Mouse (Mus musculus): ENCODE measurements around the gene Nipal1.

Gene Nipal1

DNA sequence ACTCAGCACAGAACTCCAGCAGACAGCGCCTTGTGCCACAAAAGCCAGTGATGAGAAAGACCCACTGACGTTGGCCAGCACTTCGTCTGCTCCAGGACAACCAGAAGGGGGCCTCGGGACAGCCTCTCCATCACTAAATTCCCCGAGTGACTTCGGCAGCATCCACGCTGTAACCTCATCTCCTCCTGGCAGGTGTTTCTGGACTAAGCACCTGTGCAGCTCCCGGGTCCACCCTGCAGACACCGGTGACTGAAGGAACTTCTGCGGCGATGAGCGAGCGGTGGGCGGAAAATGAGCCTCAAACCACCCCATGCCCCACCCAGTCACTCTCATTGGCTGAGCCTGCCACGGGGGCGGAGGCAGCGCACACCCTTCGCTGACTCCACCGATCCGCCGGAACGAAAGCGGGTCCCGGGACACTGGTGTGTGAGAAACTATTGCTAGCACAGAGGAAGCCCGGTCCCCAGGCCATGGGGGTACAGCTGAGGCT lies at the start of gene Nipal1:
Gene Nipal1, plus strand, starts transcription at position 378 of the 490 bp plus-strand sequence.
- peak; percentile 41 to 68 for DNase-seq

DNA sequence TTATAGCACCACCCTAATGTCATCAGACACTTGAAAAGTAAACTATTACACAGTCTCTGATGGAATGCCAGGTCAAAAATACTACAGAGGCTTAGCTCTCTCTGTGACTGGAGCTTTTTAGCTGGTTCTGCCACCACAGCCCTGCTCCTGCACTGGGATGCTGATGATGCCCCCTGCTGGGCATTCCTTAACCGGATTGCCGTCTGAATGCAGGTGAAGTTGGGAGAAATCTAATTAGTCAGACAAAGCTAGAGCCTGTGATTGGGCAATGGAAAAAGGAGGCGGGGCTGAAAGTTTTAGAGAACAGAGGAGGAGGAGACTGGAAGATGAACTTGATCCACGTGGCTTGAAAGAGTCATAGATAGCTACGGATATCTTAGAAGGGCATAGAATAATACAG lies 46.6 kb upstream of the Nipal1 start:
- peak; percentile 80 to 89 for DNase-seq

DNA sequence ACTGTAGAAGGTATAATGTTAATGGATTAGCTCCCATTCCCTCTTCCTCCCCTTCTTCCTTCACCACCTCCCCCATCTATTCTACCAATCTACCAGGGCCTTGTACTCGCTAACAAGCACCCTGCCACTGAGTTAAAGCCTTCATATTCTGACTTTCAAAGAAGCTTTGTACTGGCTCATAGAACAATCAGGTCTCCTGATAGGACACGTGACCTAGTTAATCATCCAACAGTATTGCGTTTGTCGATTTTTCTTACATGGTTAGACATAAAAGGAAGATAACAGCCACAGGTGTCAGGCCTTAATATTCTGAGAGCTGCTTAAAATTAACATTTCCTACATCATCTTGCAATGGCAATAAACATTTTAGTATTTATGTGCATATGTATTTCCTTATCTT lies 44.5 kb upstream of the Nipal1 start:
- no peak for DNase-seq

DNA sequence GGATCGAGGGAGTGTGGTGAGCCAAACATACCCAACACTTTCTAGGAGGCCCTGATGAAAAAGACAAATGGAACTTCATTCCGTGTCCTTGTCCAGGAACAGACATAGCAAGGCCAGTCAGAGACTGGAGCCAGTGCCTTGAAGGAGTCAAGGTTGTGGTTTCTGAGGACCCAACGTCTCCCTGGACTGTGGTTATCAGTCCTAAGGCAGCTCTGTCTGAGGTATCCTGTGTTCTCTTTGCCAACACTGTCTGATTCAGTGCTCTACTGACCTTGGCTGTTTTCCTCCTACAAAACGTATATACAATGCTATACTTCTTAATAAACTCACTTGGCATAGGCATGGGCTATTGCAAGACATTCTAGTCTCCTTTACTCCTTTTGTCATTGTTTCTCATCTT lies 30.2 kb upstream of the Nipal1 start:
- DNase-seq: no peak

DNA sequence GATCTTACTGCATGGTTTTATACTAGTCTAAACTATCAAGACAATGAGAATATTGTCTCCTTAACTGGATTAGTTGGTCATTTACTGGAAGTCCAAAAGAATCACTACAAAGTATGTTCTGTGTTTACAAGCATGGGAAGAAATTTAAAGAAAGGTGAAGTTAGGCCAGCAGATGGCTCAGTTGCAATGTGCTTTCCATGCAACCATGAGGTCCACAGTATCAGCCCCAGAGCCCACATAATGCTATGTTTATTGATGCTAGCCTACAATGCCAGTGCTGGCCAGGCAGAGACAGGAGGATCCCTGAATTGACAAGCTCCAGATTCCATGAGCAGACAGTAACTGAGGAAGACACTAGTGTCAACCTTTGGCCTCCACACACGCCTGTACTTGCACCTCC lies 26.6 kb upstream of the Nipal1 start:
- no peak for DNase-seq

DNA sequence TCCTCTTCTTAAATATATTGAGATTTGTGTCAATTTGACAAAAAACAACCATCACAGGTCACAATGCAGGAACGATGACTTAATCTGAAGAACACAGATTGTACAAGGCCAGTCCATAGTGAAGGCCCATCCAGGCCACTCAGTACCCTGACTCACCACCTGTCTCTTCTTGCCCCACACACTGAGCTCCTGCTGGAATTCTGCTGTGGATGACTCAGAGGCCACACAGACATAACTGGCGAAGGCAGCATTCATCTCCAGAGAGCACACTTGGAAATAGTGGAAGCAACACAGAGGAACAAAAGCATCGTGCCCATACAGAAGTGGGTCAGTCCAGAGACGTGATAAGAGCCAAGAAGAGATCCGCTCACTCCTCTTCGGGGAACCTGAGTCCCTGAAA lies 17.6 kb upstream of the Nipal1 start:
- DNase-seq: no peak

DNA sequence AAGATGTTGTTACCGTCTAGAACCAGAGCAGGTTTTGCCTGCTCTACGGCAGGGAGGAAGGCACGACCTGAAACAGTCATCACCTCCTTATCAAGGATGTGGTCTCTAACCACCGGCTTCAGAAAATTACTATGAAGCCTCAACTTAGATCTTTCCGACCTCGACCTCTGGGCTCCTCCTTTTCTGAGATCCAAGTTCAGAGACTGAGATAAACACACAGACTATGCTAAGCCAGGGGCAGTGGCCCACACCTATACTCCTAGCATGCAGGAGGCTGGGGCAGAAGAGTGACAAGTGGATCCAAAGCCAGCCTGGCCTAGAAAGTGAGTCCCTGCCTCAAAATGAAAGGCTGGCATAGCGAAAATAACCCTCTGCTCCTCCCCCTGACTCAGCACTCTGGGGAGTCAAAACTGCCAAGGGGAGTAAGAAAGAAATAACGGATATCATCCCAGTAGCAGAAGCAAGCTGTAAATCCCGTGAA lies 12.8 kb upstream of the Nipal1 start:
- no peak for DNase-seq

DNA sequence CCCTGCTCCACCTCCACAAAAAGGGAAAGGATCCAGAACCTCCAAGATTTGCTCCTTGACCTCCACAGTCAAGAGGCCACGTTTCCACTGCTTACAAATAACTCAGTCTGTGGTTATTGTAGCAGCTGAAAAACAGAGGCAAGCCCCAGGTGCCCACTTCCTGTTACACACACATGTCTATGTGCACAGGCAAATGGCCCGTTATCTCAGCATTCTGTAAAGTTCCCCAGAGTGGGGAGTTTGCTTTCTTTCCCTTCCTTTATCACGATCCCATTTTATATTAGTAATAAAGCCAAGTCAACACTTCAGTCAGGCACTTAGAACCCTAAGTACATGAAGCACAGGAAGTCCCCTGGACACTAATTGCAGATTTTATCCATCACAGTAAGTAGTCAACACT lies 11.5 kb upstream of the Nipal1 start:
- DNase-seq: no peak

DNA sequence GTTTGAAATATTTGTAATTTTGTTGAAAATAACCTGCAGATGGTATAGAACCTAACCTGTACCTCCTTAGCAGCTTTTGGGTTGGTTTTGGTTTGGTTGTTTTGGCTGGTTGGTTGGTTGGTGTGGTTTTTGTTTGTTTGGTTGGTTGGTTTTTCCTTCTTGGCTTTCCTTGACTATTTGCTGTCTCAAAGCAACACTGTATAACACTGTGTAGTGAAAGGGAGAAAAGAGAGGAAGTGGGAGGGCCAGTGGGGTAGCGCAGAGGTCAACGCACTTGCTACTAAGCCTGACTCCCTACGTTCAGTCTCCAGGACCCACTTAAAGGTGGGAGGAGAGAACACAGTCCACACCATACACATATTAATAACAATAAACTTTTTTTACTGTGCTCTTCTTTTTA lies 11.0 kb upstream of the Nipal1 start:
- DNase-seq: no peak

DNA sequence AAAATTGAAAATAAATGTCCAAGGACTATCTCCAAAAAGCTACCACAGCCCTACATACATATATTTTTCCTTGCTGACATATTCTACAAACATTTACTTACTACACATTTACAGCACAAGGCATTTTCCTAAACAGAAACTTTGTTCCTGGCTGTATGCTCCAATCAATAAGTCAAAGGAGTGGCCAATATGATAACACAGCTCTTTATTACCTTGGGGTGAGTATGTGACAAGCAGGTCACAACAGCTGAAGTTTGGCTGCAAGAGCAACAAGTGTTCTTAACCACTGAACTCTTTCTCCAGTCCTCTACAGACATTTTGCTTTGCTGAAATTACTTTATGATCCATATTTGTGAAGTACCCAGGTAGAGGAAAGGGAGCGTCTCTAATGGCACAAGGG lies 7.5 kb upstream of the Nipal1 start:
- no peak for DNase-seq

DNA sequence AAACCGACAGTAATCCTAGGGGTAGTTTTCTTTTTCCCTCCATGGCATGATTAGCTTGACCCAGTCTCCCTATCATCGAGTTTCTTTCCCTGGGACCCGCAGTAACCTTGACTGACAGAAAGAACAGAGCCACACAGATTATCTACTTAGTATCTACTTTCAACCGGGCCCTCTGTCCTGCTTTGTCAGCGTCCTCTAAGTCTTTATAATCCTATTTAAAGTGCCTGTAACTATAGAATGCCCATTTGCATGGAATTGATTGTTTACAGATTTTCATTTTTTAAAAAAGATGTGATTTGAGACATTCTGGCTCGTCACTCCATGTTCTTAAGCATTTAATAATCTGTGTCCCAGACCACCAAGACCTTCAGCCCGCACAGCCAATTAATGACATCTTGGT lies 3.9 kb upstream of the Nipal1 start:
- no peak for DNase-seq

DNA sequence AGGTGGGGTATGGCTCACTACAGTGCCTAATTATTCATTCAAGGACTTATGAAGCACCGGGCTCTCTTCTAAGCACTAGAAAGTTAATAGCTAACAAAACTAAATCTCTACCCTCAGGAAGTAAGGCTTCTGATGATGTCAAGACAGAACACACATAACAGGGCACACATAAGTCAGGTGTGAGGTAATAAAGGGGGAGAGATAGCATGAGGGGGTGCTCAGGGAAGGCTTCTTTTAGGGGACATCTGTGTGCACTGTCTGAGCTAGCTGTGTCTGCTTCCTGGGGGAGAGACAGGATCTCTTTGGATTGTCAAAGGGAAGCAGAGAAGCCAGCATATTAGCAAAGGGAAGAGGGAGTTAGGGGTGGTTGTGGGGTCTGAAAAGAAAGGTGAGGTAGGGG lies 3.4 kb upstream of the Nipal1 start, which contains the start of gene Cnga1:
Gene Cnga1, minus strand, starts transcription at position 101 of the 400 bp plus-strand sequence.
- no peak for DNase-seq

DNA sequence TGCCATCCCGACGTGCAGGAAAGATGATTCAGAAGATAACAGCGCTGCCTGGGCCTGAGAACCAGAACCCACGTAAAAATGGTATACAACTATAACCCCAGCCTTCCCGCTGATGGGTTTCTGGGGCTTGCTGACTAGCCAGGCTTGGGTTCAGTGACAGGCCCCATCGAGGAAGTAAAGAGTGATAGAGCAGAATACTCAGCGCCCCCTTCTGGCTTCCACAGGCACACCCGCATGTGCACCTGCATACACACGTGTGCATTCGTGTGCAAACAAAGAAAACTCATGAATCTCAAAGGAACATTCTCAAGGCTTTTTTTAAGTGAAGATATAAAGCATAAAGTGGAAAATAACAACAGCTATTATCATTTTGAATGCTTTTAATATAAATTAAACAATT lies 1.5 kb upstream of the Nipal1 start:
- DNase-seq: peak in 1 of 2 experiments; percentile 12

DNA sequence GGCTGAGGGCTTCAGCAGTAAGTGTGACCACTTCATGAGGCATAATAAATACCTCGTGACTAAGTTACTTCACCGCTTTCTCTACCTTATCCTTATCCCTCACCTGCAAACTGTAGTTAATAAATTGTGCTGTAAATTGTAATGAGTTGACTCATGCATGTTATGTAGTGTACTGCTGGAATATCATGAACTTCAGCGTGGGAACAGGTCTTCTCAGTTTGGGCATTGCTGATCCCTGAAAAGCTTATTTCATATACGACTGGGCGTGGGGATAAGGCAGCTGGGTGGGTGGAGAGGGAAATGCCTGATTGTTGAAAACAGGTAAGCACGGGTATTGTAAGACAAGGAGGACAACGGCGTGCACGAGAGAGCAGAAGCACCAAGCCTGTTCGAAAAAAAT lies 599 bp upstream of the Nipal1 start:
- DNase-seq: no peak

DNA sequence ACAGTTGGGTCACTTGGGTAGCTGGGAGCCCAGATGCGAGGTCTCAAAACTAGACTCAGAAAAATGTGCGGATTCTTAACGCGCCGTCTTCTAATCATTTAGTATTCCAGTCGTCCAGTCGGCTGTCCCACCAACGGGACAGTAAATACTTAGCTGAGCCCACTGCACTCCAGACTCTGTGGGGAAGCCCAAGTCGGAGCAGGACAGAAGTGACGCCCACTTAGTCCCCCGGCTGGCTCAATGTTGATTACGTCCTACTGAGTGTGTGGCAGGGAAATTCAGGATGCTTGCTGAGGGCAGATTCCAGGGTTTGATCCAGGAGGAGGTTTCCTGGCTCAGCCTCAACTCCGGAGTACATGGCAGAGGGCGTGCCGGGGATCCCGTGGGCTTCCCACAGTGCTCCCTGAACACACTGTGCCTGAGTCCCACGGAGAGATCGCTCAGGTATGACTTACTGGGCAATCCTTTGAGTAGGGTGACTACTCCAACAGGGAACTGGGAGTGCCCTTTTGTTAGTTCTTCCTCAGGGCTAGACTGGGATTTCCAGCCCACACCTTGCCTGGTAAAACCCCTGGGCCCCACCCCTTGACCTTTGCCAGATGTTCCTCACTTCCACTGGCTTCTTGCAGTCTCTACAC lies 482 bp downstream of the Nipal1 start:
- DNase-seq: peak in 1 of 2 experiments; percentile 18

DNA sequence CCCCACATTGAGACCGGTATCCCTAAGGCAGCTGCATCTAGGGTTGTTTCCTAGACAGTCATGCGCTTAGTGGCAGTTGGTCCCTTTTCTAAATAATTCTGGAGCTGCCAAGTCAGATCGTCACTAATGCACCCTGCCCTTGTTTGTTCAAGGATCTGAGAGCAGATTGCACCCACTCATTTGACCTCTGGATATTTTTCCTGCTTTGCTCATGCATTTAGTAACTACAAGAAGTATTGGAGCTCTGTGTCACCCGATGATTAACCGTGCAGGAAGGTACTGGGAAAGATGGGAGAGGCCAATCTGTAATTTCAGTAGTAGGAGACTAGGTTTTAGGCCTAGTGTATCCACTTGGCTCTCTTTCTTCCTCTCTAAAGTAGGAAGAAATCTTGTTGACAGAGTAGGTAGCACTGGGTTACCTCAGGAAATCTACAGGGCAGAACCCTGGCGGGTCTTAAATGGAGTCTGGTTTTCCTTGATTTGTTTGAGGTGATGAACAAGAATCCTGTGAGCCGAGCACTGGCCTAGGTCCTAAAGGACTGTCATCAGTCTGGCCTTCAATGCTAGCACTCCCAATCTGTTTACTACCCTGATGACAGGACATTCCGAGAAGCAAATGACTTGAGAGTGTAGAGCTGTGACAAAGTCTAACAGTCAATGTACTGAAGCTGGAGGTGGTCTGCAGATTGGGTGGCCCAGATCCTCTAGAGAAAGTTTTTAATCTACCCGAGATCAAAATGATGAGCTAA lies 1.6 kb downstream of the Nipal1 start:
- DNase-seq: no peak

DNA sequence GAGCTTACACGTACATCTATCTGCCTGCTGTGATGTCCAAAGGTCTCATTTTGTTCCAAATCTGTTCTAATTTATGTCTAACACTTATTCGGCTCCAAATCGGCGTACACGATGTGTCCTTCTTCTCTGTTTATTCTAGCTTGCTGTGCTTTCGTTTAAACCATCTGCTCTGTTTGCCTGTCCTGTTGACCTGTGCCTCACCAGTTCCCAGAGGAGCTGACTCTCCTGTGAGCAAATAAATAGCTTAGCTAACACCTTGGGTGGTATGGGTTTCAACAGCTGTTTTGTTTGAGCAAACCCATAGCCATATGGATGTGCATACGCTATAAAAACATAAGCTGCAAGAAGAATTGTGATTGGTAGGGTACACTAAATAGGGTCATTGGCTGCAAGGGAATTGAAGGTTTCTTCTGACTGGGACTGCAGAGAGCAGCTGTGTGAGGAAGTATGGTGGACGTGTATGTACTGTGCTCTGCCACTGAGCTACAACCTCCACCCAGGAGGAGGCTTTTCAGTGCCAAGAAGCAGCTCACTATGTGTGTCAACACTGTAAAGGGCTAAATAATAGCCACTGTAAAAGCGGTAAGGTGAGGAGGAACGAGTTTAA lies 5.6 kb downstream of the Nipal1 start:
- no peak for DNase-seq

DNA sequence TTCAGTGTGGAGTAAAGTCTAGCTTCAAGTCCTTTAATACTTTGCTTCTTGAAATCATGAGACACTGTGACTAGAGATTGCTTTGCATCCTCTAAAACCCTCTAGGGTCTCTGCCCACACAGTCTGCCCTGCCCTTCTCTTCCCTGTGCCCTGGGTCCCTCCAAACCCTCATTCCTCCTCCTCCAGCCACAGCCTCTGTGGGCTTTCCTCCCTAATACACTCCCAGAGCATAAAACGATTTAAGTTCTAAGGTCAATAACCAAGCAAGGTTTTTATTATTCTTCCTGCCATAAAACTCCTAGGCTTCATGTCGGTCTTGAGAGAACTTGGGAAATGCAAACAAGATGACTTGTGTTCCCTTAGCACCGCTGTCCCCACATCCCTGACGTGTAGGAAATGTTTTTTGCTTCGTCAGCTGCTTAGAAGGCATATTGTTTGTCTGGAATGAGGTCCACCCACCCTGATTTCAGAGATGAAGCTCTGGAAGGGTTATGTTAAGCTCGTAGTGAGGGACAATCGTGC lies 8.7 kb downstream of the Nipal1 start:
- no peak for DNase-seq

DNA sequence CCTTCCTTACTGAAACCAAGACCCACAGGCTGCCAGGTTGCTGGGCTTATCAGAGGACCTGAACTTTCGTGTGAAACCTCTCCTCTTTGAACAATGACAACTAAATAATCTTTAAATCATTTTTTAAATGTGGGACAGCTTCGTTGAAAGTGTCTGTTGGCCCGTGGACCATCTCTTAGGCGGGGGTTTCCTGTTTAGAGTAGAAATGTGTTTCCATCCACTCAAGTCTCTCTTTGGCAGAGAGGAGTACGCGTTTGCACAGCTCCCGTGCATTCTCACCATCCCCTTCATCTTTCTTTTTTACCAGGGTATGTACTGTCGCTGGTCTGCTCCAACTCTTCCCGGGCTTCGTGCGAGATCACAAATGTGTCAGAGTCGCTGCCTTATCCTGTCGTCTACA lies 10.8 kb downstream of the Nipal1 start:
- no peak for DNase-seq

DNA sequence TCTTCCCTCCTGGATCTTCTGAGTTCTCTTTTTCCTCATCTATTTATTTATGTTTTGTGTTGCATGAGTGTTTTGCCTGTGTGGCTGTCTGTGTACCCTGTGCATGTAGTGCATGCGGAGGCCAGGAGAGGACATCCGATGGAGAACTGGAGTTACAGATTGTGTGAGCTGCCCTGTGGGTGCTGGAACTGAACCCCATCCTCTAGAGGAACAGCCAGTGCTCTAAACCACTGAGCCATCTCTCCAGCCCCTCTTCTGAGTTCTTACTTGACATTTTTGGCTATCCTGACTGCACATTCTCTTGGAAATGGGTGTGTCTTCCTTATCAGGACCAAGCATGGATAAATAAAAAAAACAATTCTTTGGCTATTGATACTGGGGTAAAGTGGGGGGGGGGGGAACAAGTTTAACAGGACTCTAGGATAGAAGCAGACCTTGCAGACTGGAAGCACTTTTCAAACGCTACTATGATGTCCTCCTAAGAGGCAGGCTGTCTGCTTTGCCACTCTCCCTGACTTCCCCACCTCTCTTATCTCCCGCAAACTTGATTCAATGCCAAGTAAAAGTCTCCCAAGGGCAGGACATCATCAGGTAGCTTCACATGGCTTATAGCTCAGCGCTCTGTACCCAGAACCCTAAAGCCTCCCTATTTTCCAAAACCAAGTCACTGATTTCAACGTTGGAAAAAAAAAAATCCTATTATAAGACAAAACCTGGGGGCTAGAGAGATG lies 13.6 kb downstream of the Nipal1 start:
- DNase-seq: no peak

DNA sequence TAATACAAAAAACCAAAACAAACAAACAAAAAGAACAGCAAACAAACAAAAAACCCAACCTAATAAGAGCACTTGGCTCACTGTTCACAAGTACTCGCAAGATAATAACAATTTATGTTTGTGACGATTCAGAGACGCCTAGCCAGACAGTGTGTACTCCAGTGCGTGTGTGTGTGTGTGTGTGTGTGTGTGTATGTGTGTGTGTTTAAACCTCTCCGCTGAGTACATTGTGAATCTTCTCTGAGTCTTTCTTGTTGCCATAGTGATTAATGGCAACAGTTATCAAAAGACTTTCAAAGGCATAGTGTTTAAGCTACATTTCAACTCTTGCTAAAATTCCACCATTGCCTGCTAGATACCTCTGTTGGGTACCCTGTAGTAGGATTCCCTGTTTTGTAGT lies 16.5 kb downstream of the Nipal1 start:
- no peak for DNase-seq

DNA sequence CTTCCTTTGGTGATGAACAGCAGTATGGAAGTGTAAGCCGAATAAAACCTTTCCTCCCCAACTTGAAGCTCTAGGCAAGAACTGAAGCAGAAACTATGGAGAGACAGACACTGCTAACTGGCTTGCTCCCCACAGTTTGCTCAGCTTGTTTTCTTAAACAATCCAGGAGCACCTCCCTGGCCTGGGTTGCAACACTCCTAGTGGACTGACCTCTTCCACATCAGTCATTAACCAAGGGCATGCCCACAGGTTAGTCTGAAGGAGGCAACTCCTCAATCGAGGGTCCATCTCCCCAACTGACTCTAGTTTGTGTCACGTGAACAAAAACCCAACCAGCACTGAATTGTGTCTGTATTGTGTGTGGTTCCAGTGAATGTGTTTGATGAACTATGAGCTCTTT lies 17.3 kb downstream of the Nipal1 start:
- DNase-seq: peak in 1 of 2 experiments; percentile 9

DNA sequence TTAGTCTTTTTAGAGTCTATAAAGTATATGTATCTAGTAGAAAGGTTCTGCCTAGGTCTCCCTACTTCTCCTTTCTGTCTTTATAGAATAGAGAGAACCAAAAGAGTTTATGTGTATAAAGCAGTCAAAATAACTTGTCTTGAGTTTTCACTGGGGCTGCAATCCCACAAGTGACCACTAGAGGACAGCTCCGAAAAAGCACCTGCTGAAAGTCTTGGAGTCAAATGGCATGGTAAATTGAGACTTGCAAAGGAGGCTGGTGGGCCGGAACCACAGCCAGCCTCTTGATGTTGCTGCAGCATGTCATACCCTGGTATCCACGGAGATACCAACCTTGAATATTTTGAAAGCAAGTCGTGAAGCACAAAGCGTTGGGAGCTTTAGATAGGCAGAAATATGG lies 17.7 kb downstream of the Nipal1 start:
- peak; percentile 40 to 78 for DNase-seq
